Mouse (Mus musculus): ENCODE measurements around the gene Plb1.

The Plb1 gene

GRCm38 (mm10) chr5:32392281-32392680 is 159.8 kb downstream of the Plb1 start:
- DNase-seq (ENCODE audit: low read depth, low spot score): no peak

- DNase-seq (ENCODE audit: low read depth, low spot score): no peak
Measured at GRCm38 (mm10) chr5:32394586-32394985, 162.1 kb downstream of the Plb1 start.

- DNase-seq (ENCODE audit: low read depth, low spot score): no peak
Measured at GRCm38 (mm10) chr5:32395101-32395892, 162.8 kb downstream of the Plb1 start.

GRCm38 (mm10) chr5:32397719-32398118 is 165.2 kb downstream of the Plb1 start:
- no peak for DNase-seq (ENCODE audit: low read depth, low spot score)

- DNase-seq (ENCODE audit: low read depth, low spot score): no peak
Measured at GRCm38 (mm10) chr5:32400926-32401325, 168.4 kb downstream of the Plb1 start.

- DNase-seq (ENCODE audit: low read depth, low spot score): no peak
Measured at GRCm38 (mm10) chr5:32403082-32403953, 170.8 kb downstream of the Plb1 start.

GRCm38 (mm10) chr5:32405199-32405855 is 172.8 kb downstream of the Plb1 start:
- no peak for DNase-seq (ENCODE audit: low read depth, low spot score)

- DNase-seq (ENCODE audit: low read depth, low spot score): no peak
Measured at GRCm38 (mm10) chr5:32408771-32409170, 176.3 kb downstream of the Plb1 start.

GRCm38 (mm10) chr5:32409747-32410146 is 177.2 kb downstream of the Plb1 start:
- no peak for DNase-seq (ENCODE audit: low read depth, low spot score)

- no peak for DNase-seq (ENCODE audit: low read depth, low spot score)
Measured at GRCm38 (mm10) chr5:32410954-32411688, 178.6 kb downstream of the Plb1 start.

GRCm38 (mm10) chr5:32412186-32412950 is 179.9 kb downstream of the Plb1 start:
- DNase-seq (ENCODE audit: low read depth, low spot score): no peak

GRCm38 (mm10) chr5:32413083-32413482 is 180.6 kb downstream of the Plb1 start:
- no peak for DNase-seq (ENCODE audit: low read depth, low spot score)

- no peak for DNase-seq (ENCODE audit: low read depth, low spot score)
Measured at GRCm38 (mm10) chr5:32413569-32413968, 181.1 kb downstream of the Plb1 start.

- DNase-seq (ENCODE audit: low read depth, low spot score): no peak
Measured at GRCm38 (mm10) chr5:32414461-32414985, 182.0 kb downstream of the Plb1 start.

GRCm38 (mm10) chr5:32415554-32415953 is 183.0 kb downstream of the Plb1 start:
- DNase-seq (ENCODE audit: low read depth, low spot score): no peak

Measured in WW6 (cell line).